Mouse (Mus musculus) myocyte (in vitro differentiated cells): Measurements from ENCODE around the gene Med1. TPM values are rescaled to one million over a fixed set of nuclear protein-coding genes. Genes with fewer than 3 reads are reported as not detected.
A peak's percentile ranks its signal among the peaks of the same experiment; 100 is the strongest.

Experiments used
- H3K27me3 ChIP-seq: one replicate; pipeline ENCODE4 v1.6.1; 2011; ENCODE audit not compliant: control insufficient read depth, insufficient read depth, insufficient read length
- H3K36me3 ChIP-seq: one replicate; pipeline ENCODE4 v1.6.1; 2011; ENCODE audit not compliant: control insufficient read depth, insufficient read depth
- H3K4me2 ChIP-seq: one replicate; pipeline ENCODE4 v1.6.1; 2011; ENCODE audit warnings: low read depth, control low read depth
- H3K4me3 ChIP-seq: one replicate; pipeline ENCODE4 v1.5.1; 2011; ENCODE audit warnings: mild to moderate bottlenecking, control low read depth, moderate library complexity
- H3K79me2 ChIP-seq: one replicate; pipeline ENCODE4 v1.6.1; 2011; ENCODE audit not compliant: control insufficient read depth, insufficient read depth
- H3ac ChIP-seq: one replicate; pipeline ENCODE4 v1.6.1; 2011; ENCODE audit not compliant: control insufficient read depth, insufficient read length
- CEBPB ChIP-seq: IDR thresholded peaks from 2 replicates; pipeline ENCODE4 v1.6.1; 2011; ENCODE audit warnings: mild to moderate bottlenecking, moderate library complexity; ENCODE audit not compliant: poor library complexity, insufficient read depth, severe bottlenecking
- E2F4 ChIP-seq: IDR thresholded peaks from one replicate; pipeline ENCODE4 v1.6.1; 2011; ENCODE audit warnings: mild to moderate bottlenecking, control low read depth, moderate library complexity; ENCODE audit not compliant: insufficient read depth
- MAX ChIP-seq: IDR thresholded peaks from one replicate; pipeline ENCODE4 v1.6.1; 2011; ENCODE audit warnings: low read depth, mild to moderate bottlenecking, control low read depth
- MYOD1 ChIP-seq, 3 experiments: IDR thresholded peaks; one replicate each; pipeline ENCODE4 v1.6.1; 2011; ENCODE audit warnings: control low read depth in 2 of 3, low read depth in 2 of 3, mild to moderate bottlenecking in 2 of 3, moderate library complexity in 1 of 3; ENCODE audit not compliant: insufficient read length in 2 of 3, control insufficient read depth in 1 of 3
- MYOG ChIP-seq, 3 experiments: IDR thresholded peaks; one replicate each; pipeline ENCODE4 v1.6.1; 2011; ENCODE audit warnings: control low read depth in 2 of 3, low read depth in 2 of 3, mild to moderate bottlenecking in 2 of 3; ENCODE audit not compliant: insufficient read length in 2 of 3, control insufficient read depth in 1 of 3, insufficient read depth in 1 of 3
- POLR2A ChIP-seq: IDR thresholded peaks from one replicate; pipeline ENCODE4 v1.6.1; 2011; ENCODE audit warnings: low read depth, mild to moderate bottlenecking, control low read depth, moderate library complexity; ENCODE audit not compliant: insufficient read length
- POLR2AphosphoS2 ChIP-seq: IDR thresholded peaks from one replicate; pipeline ENCODE4 v1.6.1; 2011; ENCODE audit warnings: low read depth, control low read depth; ENCODE audit not compliant: insufficient read length
- REST ChIP-seq: IDR thresholded peaks from one replicate; pipeline ENCODE4 v1.6.1; 2011; ENCODE audit warnings: mild to moderate bottlenecking, control low read depth, moderate library complexity; ENCODE audit not compliant: insufficient read depth, insufficient read length
- SRF ChIP-seq: IDR thresholded peaks from one replicate; pipeline ENCODE4 v1.6.1; 2011; ENCODE audit warnings: low read depth; ENCODE audit not compliant: control insufficient read depth, insufficient read length
- TCF12 ChIP-seq: IDR thresholded peaks from one replicate; pipeline ENCODE4 v1.6.1; 2011; ENCODE audit warnings: mild to moderate bottlenecking, control low read depth; ENCODE audit not compliant: poor library complexity, insufficient read depth, severe bottlenecking
- TCF3 ChIP-seq: IDR thresholded peaks from one replicate; pipeline ENCODE4 v1.6.1; 2011; ENCODE audit warnings: low read depth, control low read depth; ENCODE audit not compliant: insufficient read length
- USF1 ChIP-seq: IDR thresholded peaks from one replicate; pipeline ENCODE4 v1.6.1; 2011; ENCODE audit warnings: low read depth, mild to moderate bottlenecking, control low read depth, moderate library complexity
- polyA plus RNA-seq: library from polyadenylated mRNA; unstranded; fragments of >200 nt; fragmentation: generic; extraction: Trizol; gene quantifications from one replicate; pipeline ENCODE4 v1.2.1, GENCODE M21; 2012; ENCODE audit warnings: missing spikeins

Med1 gene
- polyA plus RNA-seq, 1 experiment = 15.9 TPM

- no peak for TF ChIP-seq E2F4
- no peak for TF ChIP-seq MYOD1 (IDR thresholded peaks at IDR 0.05; ENCODE audit: control insufficient read depth in 1 of 3, insufficient read length in 2 of 3, low read depth in 2 of 3)
- TF ChIP-seq MYOG (IDR thresholded peaks at IDR 0.05; ENCODE audit: control insufficient read depth in 1 of 3, insufficient read depth in 1 of 3, insufficient read length in 2 of 3, low read depth in 2 of 3) = no peak
- no peak for TF ChIP-seq POLR2A
- TF ChIP-seq SRF = no peak
- peak overlapping the region; percentile 80 for H3K4me2 ChIP-seq
- peaks cover 12% of the 10 kb centered on the region for H3K36me3 ChIP-seq
- no peak overlapping the region for H3ac ChIP-seq
- no peaks in the 10 kb centered on the region for H3K27me3 ChIP-seq
- peak overlapping the region; percentile 90 for H3K4me3 ChIP-seq
- H3K79me2 ChIP-seq = peaks cover 64% of the 10 kb centered on the region
These were observed 12.4 kb upstream of the Med1 start for GRCm38 (mm10) chr11:98205463-98205862.

- Histone ChIP-seq H3K36me3 (peaks cover 7% of the 10 kb centered on the region), H3ac (peak overlapping the region; percentile 94), H3K79me2 (peaks cover 58% of the 10 kb centered on the region), H3K27me3 (no peaks in the 10 kb centered on the region), H3K4me3 (peak overlapping the region; percentile 90), H3K4me2 (peak overlapping the region; percentile 80)
- TF ChIP-seq E2F4 (no peak), TCF12 (no peak), MYOG (IDR thresholded peaks at IDR 0.05; ENCODE audit: control insufficient read depth in 1 of 3, insufficient read depth in 1 of 3, insufficient read length in 2 of 3, low read depth in 2 of 3) (no peak), CEBPB (no peak), REST (no peak)
These were observed 10.9 kb upstream of the Med1 start for GRCm38 (mm10) chr11:98203931-98204421.

- peak overlapping the region; percentile 90 for H3K4me3 ChIP-seq
- TF ChIP-seq TCF3 (no peak), POLR2AphosphoS2 (peak; percentile 59)
- peak overlapping the region; percentile 94 for H3ac ChIP-seq
- H3K79me2 ChIP-seq = peaks cover 53% of the 10 kb centered on the region
- H3K27me3 ChIP-seq = peaks cover under 1% of the 10 kb centered on the region
- peak overlapping the region; percentile 80 for H3K4me2 ChIP-seq
- H3K36me3 ChIP-seq = peaks cover 5% of the 10 kb centered on the region
These were observed 10.3 kb upstream of the Med1 start for GRCm38 (mm10) chr11:98203351-98203911.

- TF ChIP-seq E2F4 = no peak
- TF ChIP-seq USF1 = no peak
- peak; percentile 86 for TF ChIP-seq POLR2A
- peak; percentile 73 for TF ChIP-seq SRF
- TF ChIP-seq MAX = no peak
- TF ChIP-seq POLR2AphosphoS2 = peak; percentile 95
- Histone ChIP-seq H3ac (peak within 1 kb of the TSS; percentile 94), H3K4me2 (peak within 1 kb of the TSS; percentile 88), H3K4me3 (peak within 1 kb of the TSS; percentile 90), H3K27me3 (peaks cover 6% of the 10 kb centered on the region), H3K36me3 (no peaks in the 10 kb centered on the region), H3K79me2 (peaks cover 46% of the 10 kb centered on the region)
These were observed 9.7 kb upstream of the Med1 start, which contains the start of gene Cdk12 for GRCm38 (mm10) chr11:98202641-98203350. Cdk12 (plus strand) TSS chr11:98203059.

- peak overlapping the region; percentile 90 for H3K4me3 ChIP-seq
- TF ChIP-seq POLR2A (peak; percentile 29), SRF (no peak)
- peak overlapping the region; percentile 88 for H3K4me2 ChIP-seq
- peaks cover 9% of the 10 kb centered on the region for H3K27me3 ChIP-seq
- peak overlapping the region; percentile 94 for H3ac ChIP-seq
- H3K36me3 ChIP-seq = no peaks in the 10 kb centered on the region
- H3K79me2 ChIP-seq = peaks cover 39% of the 10 kb centered on the region
These were observed 8.9 kb upstream of the Med1 start for GRCm38 (mm10) chr11:98201791-98202640.
